Mouse (Mus musculus): ENCODE measurements around the gene Cdc42se1.

DNA sequence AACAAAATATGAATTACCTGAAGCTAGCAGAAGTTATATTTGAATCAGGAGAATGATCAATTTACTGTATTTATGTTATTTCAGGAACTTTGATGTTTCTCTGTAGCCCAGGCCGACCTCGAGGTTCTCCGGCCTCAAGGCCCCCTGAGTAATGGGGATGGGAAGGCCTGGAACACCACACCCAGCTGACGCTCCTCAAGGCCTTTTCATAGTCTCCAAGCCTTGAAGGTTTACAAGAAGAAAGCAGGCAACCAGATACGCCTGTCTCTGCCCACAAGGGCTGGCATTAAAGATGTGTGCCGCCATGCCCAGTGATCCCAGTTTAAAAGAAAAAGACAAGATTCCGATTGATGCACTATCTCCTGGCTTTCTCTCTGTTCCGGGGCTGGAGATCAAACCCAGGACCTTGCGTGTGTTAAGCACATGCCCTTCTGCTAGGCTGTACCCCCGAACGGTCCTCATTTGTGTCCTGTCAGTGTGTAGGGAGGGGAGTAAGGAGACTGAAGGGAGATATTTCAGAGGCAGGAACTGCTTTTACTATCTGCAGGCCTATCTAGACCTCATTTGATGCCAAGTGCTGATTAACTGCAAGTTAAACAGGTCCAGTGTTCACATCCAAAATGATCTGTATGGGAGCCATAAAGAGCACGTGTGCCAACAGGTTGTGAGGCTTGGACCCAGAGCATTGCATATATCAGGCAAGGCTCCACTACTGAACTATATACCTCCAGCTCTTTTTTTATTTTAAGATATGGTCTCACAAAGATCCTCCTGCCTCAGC, 56.2 kb downstream of the Cdc42se1 start:
- TF ChIP-seq POLR2A (IDR thresholded peaks at IDR 0.05; ENCODE audit: borderline replicate concordance, low read depth, low read length) = no peak
- TF ChIP-seq CTCF (IDR thresholded peaks at IDR 0.05; ENCODE audit: low read depth, low read length) = no peak

All from bone marrow macrophage, adult 2 months (primary cell).